Mouse (Mus musculus): ENCODE results near the gene Pcp4. TPM values are rescaled to one million over a fixed set of nuclear protein-coding genes. Genes with fewer than 3 reads are reported as not detected.
A peak's percentile ranks its signal among the peaks of the same experiment; 100 is the strongest.

The Pcp4 gene
- polyA plus RNA-seq, 1 experiment from 2014 or later, result 4.6 TPM

DNA sequence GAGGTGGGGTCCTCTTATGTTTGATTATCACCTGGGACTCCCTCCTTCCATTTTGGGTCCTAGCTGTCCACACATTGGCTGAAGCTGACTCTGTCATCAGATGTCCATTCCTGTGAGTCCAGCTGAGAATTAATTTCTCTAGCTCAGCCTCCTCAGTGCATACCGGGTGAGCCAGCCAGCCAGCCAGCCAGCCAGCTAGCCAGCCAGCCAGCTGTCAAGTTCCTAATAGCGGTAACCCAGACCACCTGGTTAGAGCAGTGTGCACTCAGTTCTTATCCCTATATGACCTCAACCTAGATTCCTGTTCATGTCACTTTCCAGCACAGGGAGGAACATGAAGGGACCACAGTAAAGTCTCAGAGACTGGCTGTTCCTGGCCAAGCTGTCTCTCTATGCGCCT is 47.1 kb downstream of the Pcp4 start:
- Histone ChIP-seq H3K4me3 (ENCODE audit: low read depth, low read length) (no peak overlapping the region), H3K9ac (no peak overlapping the region), H3K36me3 (ENCODE audit: insufficient read depth) (no peaks in the 10 kb centered on the region), H3K4me2 (no peak overlapping the region), H3K4me1 (ENCODE audit: insufficient read depth) (no peaks in the 10 kb centered on the region), H3K9me3 (ENCODE audit: low read depth, low read length) (no peaks in the 10 kb centered on the region), H3K27me3 (ENCODE audit: insufficient read depth, low read length) (no peaks in the 10 kb centered on the region), H3K27ac (ENCODE audit: low read depth) (no peak overlapping the region)
- ATAC-seq (ENCODE audit: insufficient read depth), result no peak
- TF ChIP-seq CTCF (IDR thresholded peaks at IDR 0.05; ENCODE audit: low read depth), result no peak
- WGBS, result 61% methylated on average over 3 of the region's 3 CpGs
- DNase-seq, result no peak

DNA sequence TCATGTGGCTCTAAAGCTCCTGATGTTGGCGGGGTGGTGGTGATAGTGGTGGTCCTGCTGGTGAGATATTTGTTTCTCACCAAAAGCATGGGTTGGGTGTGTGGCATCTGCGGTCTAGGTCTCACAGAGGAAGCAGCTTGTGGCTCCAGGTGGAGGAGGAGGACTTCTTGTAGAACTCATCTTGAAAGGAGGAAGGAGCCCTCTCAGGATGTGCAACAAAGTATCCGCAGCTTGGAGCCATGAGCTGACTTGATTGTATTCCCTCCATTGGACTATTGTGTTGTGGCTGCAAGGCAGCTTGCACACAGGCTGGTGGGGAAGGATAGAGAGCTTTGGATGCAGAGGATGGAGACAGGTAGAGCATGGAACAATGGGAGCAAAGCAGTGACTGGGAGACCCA is 60.1 kb downstream of the Pcp4 start:
- Histone ChIP-seq H3K4me1 (ENCODE audit: insufficient read depth) (no peaks in the 10 kb centered on the region), H3K9me3 (ENCODE audit: low read depth, low read length) (no peaks in the 10 kb centered on the region), H3K27ac (ENCODE audit: low read depth) (no peak overlapping the region), H3K4me3 (ENCODE audit: low read depth, low read length) (no peak overlapping the region), H3K4me2 (no peak overlapping the region), H3K36me3 (ENCODE audit: insufficient read depth) (no peaks in the 10 kb centered on the region), H3K27me3 (ENCODE audit: insufficient read depth, low read length) (no peaks in the 10 kb centered on the region), H3K9ac (no peak overlapping the region)
- DNase-seq, result no peak
- WGBS, result 93% methylated on average over 3 of the region's 3 CpGs
- ATAC-seq (ENCODE audit: insufficient read depth), result no peak
- no peak for TF ChIP-seq CTCF (IDR thresholded peaks at IDR 0.05; ENCODE audit: low read depth)

DNA sequence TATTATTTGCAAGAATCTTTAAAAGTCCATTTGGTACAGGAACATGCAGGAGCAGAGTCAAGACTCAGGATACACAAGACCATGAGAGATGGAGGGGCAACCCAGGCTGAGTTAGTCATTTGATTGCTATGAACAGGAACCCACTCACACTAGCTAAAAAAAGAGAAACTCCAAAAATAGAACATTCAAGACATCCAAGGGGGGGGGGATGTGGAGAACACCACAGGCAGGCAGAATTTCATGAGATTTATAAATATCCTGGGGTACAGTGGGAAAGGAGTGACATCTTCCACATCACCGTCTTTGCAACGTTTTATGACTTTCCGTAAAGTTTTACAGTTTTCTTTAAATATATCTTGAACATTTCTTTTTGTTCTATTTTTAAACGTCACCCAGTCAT is 61.1 kb downstream of the Pcp4 start:
- 78% methylated on average over 4 of the region's 4 CpGs for WGBS
- no peak for DNase-seq
- no peak for TF ChIP-seq CTCF (IDR thresholded peaks at IDR 0.05; ENCODE audit: low read depth)
- Histone ChIP-seq H3K4me3 (ENCODE audit: low read depth, low read length) (no peak overlapping the region), H3K27ac (ENCODE audit: low read depth) (no peak overlapping the region), H3K4me2 (no peak overlapping the region), H3K9me3 (ENCODE audit: low read depth, low read length) (no peaks in the 10 kb centered on the region), H3K27me3 (ENCODE audit: insufficient read depth, low read length) (no peaks in the 10 kb centered on the region), H3K9ac (no peak overlapping the region), H3K4me1 (ENCODE audit: insufficient read depth) (no peaks in the 10 kb centered on the region), H3K36me3 (ENCODE audit: insufficient read depth) (no peaks in the 10 kb centered on the region)
- no peak for ATAC-seq (ENCODE audit: insufficient read depth)

DNA sequence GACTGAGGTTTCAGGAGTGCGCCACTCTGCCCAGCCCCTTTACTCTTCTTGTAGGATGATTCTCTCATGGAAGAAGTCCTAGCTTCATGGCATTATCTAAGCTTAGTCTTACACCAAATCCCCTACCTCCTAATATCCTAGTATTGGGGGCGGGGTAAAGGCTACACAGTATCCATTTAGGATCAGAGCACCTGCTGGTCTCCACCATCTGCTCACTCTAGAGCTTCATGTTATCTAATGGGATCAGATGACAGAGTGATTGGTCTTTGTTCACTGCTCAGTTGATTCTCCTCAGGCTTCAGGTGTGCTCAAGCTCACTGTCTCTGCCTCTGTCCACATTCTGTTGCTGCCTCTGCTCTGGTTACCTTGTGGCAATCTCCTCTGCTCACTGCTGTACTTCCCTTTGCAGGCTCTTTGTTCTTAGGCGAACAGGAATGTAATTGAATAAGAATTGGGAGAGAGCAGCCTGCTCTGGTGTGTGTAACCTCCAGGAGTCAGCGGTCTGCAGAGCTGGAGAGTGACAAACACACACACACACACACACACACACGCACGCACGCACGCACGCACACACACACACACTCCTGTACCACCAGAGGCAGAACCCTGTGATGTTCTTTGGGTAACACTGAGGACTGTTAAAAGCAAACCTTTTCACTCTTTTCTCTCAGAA is 62.6 kb downstream of the Pcp4 start:
- no peak overlapping the region for H3K27ac ChIP-seq (ENCODE audit: low read depth)
- no peaks in the 10 kb centered on the region for H3K36me3 ChIP-seq (ENCODE audit: insufficient read depth)
- no peak overlapping the region for H3K9ac ChIP-seq
- no peak for DNase-seq
- TF ChIP-seq CTCF (IDR thresholded peaks at IDR 0.05; ENCODE audit: low read depth), result no peak
- H3K4me2 ChIP-seq, result no peak overlapping the region
- no peaks in the 10 kb centered on the region for H3K27me3 ChIP-seq (ENCODE audit: insufficient read depth, low read length)
- no peaks in the 10 kb centered on the region for H3K9me3 ChIP-seq (ENCODE audit: low read depth, low read length)
- no peak overlapping the region for H3K4me3 ChIP-seq (ENCODE audit: low read depth, low read length)
- 73% methylated on average over 9 of the region's 9 CpGs for WGBS
- no peak for ATAC-seq (ENCODE audit: insufficient read depth)
- H3K4me1 ChIP-seq (ENCODE audit: insufficient read depth), result no peaks in the 10 kb centered on the region

DNA sequence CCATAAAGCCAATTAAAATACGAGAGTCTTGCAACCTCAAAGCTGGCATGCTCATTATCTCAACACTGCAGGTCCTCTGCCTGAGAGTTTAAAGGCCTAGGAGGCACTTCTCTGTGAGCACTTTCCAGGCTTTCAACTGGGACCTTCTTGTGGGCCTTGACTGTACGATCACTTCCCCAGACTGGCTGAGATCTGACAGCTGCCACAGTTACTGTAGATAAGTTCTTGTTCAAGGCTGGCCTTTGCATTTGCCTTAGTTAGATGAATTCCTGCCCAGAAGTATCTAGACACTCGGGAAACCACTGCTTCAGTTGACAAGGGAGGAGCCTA is 63.1 kb downstream of the Pcp4 start:
- Histone ChIP-seq H3K36me3 (ENCODE audit: insufficient read depth) (no peaks in the 10 kb centered on the region), H3K9ac (no peak overlapping the region), H3K27ac (ENCODE audit: low read depth) (no peak overlapping the region), H3K27me3 (ENCODE audit: insufficient read depth, low read length) (no peaks in the 10 kb centered on the region), H3K9me3 (ENCODE audit: low read depth, low read length) (no peaks in the 10 kb centered on the region), H3K4me1 (ENCODE audit: insufficient read depth) (no peaks in the 10 kb centered on the region), H3K4me3 (ENCODE audit: low read depth, low read length) (no peak overlapping the region), H3K4me2 (no peak overlapping the region)
- WGBS, result 35% methylated on average over 3 of the region's 3 CpGs
- DNase-seq, result no peak
- no peak for TF ChIP-seq CTCF (IDR thresholded peaks at IDR 0.05; ENCODE audit: low read depth)
- ATAC-seq (ENCODE audit: insufficient read depth), result no peak

DNA sequence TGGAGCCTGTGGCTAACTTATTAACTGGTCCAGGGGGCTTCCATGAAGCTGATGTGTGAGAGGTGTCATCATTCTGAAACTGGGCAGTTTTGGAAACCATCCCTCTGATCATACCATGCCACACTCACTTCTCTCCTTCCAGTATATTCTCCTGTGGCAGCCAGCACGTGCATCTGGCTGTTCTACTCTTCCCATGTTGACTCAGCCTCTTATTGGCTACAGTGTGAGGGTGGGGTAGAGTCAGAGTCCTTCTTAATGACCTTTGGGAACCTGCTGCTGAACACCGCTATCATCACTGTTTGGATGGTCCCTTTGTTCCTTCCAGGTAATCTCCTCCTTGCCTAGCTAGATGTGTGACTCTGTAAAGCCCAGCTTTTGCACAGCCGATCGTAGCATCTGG is 63.6 kb downstream of the Pcp4 start:
- no peak overlapping the region for H3K4me2 ChIP-seq
- TF ChIP-seq CTCF (IDR thresholded peaks at IDR 0.05; ENCODE audit: low read depth), result no peak
- ATAC-seq (ENCODE audit: insufficient read depth), result no peak
- no peaks in the 10 kb centered on the region for H3K36me3 ChIP-seq (ENCODE audit: insufficient read depth)
- WGBS, result 52% methylated on average over 4 of the region's 4 CpGs
- no peaks in the 10 kb centered on the region for H3K9me3 ChIP-seq (ENCODE audit: low read depth, low read length)
- H3K27ac ChIP-seq (ENCODE audit: low read depth), result no peak overlapping the region
- DNase-seq, result no peak
- H3K27me3 ChIP-seq (ENCODE audit: insufficient read depth, low read length), result no peaks in the 10 kb centered on the region
- no peaks in the 10 kb centered on the region for H3K4me1 ChIP-seq (ENCODE audit: insufficient read depth)
- no peak overlapping the region for H3K4me3 ChIP-seq (ENCODE audit: low read depth, low read length)
- no peak overlapping the region for H3K9ac ChIP-seq

DNA sequence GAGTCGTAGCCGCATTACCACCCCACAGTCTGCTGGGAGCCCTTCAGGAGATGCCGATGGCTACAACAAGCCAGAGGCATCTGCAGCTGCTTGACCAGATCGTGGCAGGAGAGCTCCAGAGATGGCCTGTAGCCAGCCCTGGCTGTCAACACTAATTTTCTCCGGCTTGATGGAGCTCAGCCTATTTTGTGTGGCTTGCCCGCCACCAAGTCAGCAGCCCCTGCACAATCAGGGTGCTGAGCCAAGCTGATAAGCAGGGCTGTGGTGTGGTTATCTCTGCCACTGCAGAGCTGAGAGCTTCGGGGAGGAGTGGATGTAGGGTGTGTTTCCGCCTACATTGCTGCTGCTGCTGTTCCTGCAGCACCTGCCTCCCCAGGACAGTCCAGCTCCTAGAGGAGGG is 66.3 kb downstream of the Pcp4 start:
- H3K36me3 ChIP-seq (ENCODE audit: insufficient read depth), result no peaks in the 10 kb centered on the region
- no peak overlapping the region for H3K4me2 ChIP-seq
- no peaks in the 10 kb centered on the region for H3K9me3 ChIP-seq (ENCODE audit: low read depth, low read length)
- DNase-seq, result peak; percentile 30
- WGBS, result 33% methylated on average over 8 of the region's 8 CpGs
- H3K27ac ChIP-seq (ENCODE audit: low read depth), result no peak overlapping the region
- H3K4me3 ChIP-seq (ENCODE audit: low read depth, low read length), result no peak overlapping the region
- H3K27me3 ChIP-seq (ENCODE audit: insufficient read depth, low read length), result no peaks in the 10 kb centered on the region
- TF ChIP-seq CTCF (IDR thresholded peaks at IDR 0.05; ENCODE audit: low read depth), result no peak
- ATAC-seq (ENCODE audit: insufficient read depth), result peak; percentile 62
- no peaks in the 10 kb centered on the region for H3K4me1 ChIP-seq (ENCODE audit: insufficient read depth)
- no peak overlapping the region for H3K9ac ChIP-seq

DNA sequence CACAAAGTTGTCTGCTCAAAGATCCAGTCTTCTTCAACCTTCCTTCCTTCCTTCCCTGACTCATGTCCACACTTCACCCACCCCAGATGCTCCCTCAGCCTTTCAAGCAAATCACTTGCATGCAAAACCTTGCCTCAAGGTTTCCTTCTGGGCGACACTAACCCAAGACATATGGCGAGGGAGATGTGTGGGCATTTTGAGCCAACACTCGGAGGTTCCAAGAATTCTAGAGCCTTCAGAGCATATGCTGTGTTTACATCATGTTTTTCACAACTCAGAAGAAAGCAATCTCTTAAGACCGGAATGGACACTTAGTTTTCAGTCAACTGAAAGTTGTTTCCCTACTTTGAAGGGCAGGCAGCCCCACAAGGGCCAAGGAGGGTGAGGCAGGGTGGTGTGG is 67.9 kb downstream of the Pcp4 start:
- Histone ChIP-seq H3K36me3 (ENCODE audit: insufficient read depth) (no peaks in the 10 kb centered on the region), H3K4me1 (ENCODE audit: insufficient read depth) (no peaks in the 10 kb centered on the region; the same call in 1 of the 2 replicates), H3K9me3 (ENCODE audit: low read depth, low read length) (no peaks in the 10 kb centered on the region), H3K27ac (ENCODE audit: low read depth) (no peak overlapping the region), H3K4me2 (no peak overlapping the region), H3K9ac (no peak overlapping the region), H3K27me3 (ENCODE audit: insufficient read depth, low read length) (no peaks in the 10 kb centered on the region), H3K4me3 (ENCODE audit: low read depth, low read length) (no peak overlapping the region)
- DNase-seq (no peak), ATAC-seq (ENCODE audit: insufficient read depth) (no peak)
- no peak for TF ChIP-seq CTCF (IDR thresholded peaks at IDR 0.05; ENCODE audit: low read depth)
- WGBS, result 70% methylated on average over 4 of the region's 4 CpGs

Measured in lung, embryonic 14.5 days (tissue).